Mouse (Mus musculus): Measurements from ENCODE around the gene Ube2o. TPM values are rescaled to one million over a fixed set of nuclear protein-coding genes. Genes with fewer than 3 reads are reported as not detected.

Gene Ube2o
- 10 to 100 TPM; 32.6 to 39.0 TPM for total RNA-seq (2021)
- long read RNA-seq, experiment 1, full-length matches to known transcripts: 9 of 22 reads
- long read RNA-seq, experiment 1, partial matches to known transcripts: 6 of 22 reads
- long read RNA-seq, experiment 1, other reads (novel, unspliced or antisense): 7 of 22 reads
- long read RNA-seq, experiment 2, full-length matches to known transcripts: 14 of 35 reads
- long read RNA-seq, experiment 2, partial matches to known transcripts: 9 of 35 reads
- long read RNA-seq, experiment 2, other reads (novel, unspliced or antisense): 12 of 35 reads

- peak; percentile 69 to 80 for DNase-seq (ENCODE audit: low spot score in 2 of 2)
These were observed at the start of gene Ube2o for GRCm38 (mm10) chr11:116581376-116581814. TSS of gene Ube2o (minus strand) at chr11:116581447.

DNA sequence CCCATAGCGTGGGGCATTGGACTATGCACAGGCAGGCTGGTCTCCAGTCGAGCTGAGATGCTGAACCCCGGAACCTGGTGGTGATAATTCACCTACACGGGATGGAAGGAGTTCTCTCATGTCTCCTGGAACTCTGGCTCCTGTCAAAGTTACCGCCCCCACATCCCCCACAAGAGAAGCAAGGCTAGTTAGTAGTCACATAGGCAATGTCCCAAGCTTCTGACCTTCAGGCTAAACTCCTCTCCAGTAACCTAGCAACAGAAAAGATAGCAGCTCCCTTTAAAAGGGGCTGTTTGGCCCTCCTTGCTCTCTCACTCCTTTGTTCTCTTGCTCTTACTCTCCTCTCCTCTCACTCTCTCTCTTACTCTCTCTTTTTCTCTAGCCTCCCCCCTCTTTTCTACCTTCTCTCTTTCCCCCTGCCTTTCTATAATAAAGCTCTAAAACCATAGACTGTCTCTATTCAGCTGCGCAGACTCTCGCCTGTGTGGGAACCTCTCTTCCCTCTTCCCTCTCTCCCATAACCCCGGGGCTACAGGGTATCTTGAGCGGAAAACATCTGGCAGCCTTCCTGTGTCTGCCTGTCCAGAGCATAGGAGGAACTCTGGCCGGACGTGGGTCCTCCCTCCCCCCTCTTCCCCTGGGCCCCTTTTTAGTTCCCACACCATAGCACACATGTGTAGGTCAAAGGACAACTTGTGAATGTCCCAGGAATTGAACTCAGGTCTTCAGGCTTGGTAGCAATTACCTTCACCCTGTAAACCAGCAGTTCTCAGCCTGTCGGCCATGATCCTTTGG lies 49.1 kb upstream of the Ube2o start:
- no peak for DNase-seq (ENCODE audit: low spot score in 2 of 2)

GRCm38 (mm10) chr11:116629472-116629871 lies 48.2 kb upstream of the Ube2o start:
- no peak for DNase-seq (ENCODE audit: low spot score in 2 of 2)

GRCm38 (mm10) chr11:116628712-116629111 lies 47.5 kb upstream of the Ube2o start:
- peak; percentile 69 to 76 for DNase-seq (ENCODE audit: low spot score in 2 of 2)

GRCm38 (mm10) chr11:116627072-116628020 lies 46.1 kb upstream of the Ube2o start:
- no peak for DNase-seq (ENCODE audit: low spot score in 2 of 2)

DNA sequence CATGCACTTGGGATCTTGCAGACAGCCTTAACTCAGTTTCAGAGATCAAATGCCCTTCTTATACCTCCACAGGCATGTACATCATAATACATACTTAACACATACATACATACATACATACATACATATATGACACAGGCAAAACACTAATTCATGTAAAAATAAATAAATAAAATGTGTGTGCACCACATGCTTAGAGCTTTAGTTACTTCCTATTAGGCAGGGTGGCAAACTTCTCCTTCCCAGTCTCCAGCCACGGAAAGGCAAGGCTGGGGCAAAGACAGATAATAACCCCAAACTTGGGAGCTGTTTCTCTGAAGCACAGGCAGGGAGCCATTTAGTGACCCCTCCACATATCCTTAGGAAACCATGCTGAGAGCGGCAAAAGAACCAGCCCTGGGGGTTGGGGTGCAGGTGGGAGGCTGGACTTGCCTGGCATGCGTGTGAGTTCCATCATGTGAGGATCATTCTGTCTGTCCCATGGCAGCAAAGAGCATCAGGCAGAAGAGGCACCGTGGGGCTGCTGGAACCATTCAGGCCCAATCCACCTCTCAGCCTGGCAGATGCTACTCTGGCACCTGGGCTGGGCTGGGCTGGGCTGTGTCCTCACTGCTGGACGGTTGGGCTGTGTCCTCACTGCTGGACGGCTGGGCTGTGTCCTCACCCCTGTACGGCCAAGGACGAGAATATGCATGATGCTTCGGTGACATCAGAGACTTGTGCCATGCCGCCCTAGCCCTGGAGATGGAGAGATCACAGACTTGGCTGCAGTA lies 45.2 kb upstream of the Ube2o start, which contains the start of gene Rhbdf2:
TSS of gene Rhbdf2 (minus strand) at position 721 of the 773 bp plus-strand sequence.
- no peak for DNase-seq (ENCODE audit: low spot score in 2 of 2)

DNA sequence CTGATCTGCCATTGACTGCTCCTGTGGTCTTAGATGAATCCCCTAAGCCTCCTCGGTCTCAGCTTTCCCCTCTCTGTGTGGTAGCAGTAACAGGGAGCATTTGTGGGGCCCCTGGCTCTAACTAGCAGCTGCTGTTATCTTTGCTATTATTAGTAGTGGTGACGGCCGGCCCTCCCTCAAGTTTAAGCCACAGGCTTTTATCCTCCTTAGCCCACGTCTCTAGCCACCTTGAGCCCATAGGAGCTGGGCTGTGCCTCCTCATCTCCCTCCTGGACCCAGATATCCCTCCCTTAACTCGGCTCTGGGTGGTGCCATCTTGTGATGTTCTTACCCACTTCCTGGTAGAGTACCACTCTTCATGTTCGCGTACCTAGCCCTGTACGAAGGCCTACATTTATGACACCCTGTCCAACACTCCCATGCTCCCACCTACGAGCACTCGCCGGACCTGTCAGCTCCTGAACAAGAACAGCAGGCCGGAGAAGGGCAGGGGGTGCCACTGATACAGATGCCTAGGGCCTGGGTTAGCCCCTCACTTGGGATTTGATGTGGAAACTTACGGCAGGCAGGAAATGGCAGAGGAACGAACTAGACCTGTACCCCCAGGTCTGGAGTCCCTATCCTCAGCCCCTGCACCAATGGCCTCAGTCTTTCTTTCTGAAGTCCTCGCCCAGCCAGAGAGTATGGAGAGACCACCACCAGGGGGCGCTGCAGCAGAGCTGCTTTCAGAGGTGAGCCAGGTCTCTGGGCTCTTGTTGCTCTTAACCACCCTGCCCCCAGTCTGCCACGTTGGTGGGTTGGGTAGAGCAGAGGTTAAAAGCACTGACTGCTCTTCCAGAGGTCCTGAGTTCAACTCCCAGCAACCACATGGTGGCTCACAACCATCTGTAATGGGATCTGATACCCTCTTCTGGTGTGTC lies 44.1 kb upstream of the Ube2o start:
- DNase-seq (ENCODE audit: low spot score in 2 of 2): no peak

- DNase-seq (ENCODE audit: low spot score in 2 of 2): peak; percentile 66 to 80
These were observed 43.0 kb upstream of the Ube2o start for GRCm38 (mm10) chr11:116624131-116624832.

DNA sequence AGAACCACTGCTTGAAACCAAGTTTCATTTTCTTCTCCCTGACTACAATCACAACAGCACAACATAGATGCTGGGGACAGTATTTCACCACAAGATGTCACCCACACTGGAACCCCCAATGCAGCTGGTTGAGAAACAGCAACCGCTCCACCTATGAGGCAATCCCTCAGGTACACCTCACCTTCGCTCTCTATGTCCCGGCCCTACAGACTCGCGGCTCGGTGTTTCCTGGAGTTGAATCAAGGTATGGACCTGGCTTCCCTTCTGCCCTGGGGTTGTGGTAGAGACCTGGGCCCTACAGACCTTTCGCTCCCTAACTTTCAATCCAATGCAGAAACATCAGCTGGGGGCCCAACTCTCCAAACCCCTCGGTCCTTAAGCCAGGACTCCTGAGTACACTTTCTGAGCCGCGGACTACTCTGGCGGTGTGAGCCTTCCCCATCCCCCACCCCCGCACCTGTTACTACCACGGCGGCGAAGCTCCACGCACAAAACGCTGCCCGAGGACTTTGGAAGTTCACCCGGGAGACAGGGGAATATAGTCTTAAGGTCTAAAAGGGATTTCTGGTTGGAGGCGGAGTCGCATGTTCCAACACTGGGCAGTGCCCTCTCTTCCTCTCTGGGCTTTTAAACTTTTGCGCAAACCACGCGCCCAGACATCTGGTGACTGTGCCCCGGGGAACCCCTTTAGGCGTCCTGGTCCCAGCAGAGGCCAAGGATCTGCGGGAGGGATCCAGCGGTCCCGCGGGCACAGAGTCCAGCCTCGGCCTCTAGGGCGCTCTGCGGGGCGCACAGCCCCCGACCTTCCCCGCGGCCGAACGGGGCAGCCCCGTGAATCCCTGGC lies 42.3 kb upstream of the Ube2o start:
- DNase-seq (ENCODE audit: low spot score in 2 of 2): no peak

DNA sequence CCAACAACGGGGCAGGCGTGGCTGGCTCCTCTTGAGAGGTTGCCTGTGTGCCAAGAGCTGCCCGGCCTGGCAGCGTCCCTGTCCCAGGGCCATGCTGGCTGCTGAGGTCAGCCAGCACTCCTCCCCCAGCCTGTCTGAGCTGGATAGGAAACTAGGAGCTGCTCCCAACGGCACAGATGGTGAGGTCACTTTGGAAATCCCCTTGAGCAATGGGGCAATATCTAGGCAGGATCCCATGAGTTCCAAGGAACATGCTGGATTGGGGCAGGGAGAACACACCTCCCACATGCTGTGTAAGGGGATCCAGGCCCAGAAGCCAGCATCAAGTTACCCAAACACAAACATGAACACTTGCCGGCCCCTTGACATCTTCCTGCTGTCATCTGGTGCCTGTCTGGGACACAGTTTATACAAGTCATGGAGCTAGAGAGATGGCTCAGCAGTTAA lies 40.0 kb upstream of the Ube2o start:
- DNase-seq (ENCODE audit: low spot score in 2 of 2): peak; percentile 35 to 71

GRCm38 (mm10) chr11:116620559-116621253 lies 39.5 kb upstream of the Ube2o start:
- DNase-seq (ENCODE audit: low spot score in 2 of 2): no peak

DNA sequence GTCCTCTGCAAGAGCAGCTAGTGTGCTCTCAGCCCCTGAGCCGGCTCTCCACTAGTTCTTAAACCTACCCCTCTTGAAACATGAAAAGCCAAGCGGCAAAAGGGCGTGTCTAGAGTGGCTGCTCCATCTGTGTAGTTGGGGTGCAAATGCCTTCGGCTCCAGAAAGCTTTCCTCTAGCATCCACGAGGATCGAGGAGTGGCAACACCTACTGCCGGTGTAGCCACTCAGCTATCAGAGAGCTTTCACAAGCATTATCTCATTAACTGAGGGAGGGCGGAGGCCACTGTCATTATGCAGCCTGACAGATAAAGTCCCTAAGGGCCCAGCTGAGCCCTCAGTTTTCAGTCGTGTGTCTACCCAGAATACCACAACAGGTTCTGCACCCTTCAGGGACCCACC lies 38.8 kb upstream of the Ube2o start:
- no peak for DNase-seq (ENCODE audit: low spot score in 2 of 2)

GRCm38 (mm10) chr11:116619561-116619960 lies 38.3 kb upstream of the Ube2o start:
- DNase-seq (ENCODE audit: low spot score in 2 of 2): no peak

DNA sequence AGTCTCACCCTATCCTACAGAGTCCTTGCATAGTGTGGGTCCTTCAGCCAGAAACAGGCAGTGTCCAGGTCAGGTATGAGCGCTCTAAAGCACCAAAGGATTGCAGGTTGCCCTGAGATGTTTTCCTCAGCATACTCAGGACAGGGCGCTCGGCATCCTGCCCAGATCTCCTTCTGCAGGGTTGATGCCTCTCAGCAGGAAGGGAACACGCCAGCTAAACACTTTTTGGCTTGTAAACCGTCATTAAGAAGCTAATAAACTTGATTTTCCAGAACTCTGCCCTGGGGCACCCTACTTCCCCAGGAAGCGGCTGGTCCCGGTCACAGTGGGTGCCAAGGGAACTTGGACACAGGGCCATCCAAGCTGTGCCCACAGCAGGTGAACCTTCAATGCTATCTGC lies 37.9 kb upstream of the Ube2o start:
- DNase-seq (ENCODE audit: low spot score in 2 of 2): no peak

DNA sequence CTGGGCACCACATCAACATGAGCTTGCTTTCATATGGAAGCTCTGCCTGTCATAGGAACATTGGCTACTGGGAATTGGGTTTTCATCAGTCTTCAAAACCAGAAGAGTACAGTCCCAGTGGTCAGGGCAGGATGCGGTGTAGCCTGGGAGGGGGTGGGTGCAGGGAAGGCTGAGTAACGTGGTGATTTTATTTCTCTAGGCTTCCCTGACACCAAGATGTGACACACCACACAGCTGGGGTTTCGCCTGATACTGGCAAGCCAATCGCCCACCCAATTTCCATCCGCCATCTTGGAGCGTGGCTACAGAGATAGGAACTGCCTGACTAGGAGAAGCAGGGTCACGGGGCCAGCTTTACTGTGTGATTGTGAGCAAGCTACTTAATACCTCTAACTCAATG lies 37.4 kb upstream of the Ube2o start:
- no peak for DNase-seq (ENCODE audit: low spot score in 2 of 2)

GRCm38 (mm10) chr11:116617641-116618040 lies 36.4 kb upstream of the Ube2o start:
- DNase-seq (ENCODE audit: low spot score in 2 of 2): no peak

GRCm38 (mm10) chr11:116616438-116617118 lies 35.3 kb upstream of the Ube2o start:
- DNase-seq (ENCODE audit: low spot score in 2 of 2): no peak

All from adrenal gland, postnatal 4 days (tissue).